Mouse (Mus musculus) CH12.LX (cell line): ENCODE measurements around the gene Hsd17b7. TPM values are rescaled to one million over a fixed set of nuclear protein-coding genes. Genes with fewer than 3 reads are reported as not detected.

ENCODE experiments used
- DNase-seq: peaks from one replicate; pipeline ENCODE4 v3.0.0-alpha.2; 2013; ENCODE audit errors: extremely low read depth
- H3K27ac ChIP-seq: 2 replicates; pipeline ENCODE4 v1.5.1; 2012; ENCODE audit warnings: low read depth, mild to moderate bottlenecking, control low read depth, moderate library complexity; ENCODE audit not compliant: insufficient read depth
- H3K27me3 ChIP-seq: replicated peaks from 2 replicates; pipeline ENCODE3; 2012; ENCODE audit warnings: inconsistent platforms
- H3K36me3 ChIP-seq, 2 experiments: replicated peaks in 1 of 2; 2 replicates each; pipeline versions ENCODE3 to v1.6.1; 2012; ENCODE audit warnings: inconsistent platforms in 1 of 2, low read length in 1 of 2, mild to moderate bottlenecking in 1 of 2, mixed read lengths in 1 of 2, moderate library complexity in 1 of 2; ENCODE audit not compliant: control insufficient read depth in 1 of 2, insufficient read depth in 1 of 2
- H3K4me1 ChIP-seq, 2 experiments: 2 replicates each; pipeline ENCODE4 v1.6.1; 2012; ENCODE audit warnings: inconsistent platforms in 1 of 2, moderate library complexity in 1 of 2; ENCODE audit not compliant: insufficient read depth in 2 of 2, control insufficient read depth in 1 of 2
- H3K4me2 ChIP-seq: 2 replicates; pipeline ENCODE4 v1.6.1; 2012; ENCODE audit warnings: low read depth, mild to moderate bottlenecking, control low read depth; ENCODE audit not compliant: poor library complexity, insufficient read depth, severe bottlenecking
- H3K4me3 ChIP-seq, 3 experiments: fragments of 150-350 bp in 1 of 3; sonication (generic) in 1 of 3; replicated peaks in 1 of 3; 2 replicates each; pipeline versions ENCODE3 to v1.5.1; 2011 to 2012; ENCODE audit warnings: low read depth in 2 of 3, low read length in 2 of 3, mild to moderate bottlenecking in 2 of 3, moderate library complexity in 2 of 3, control low read depth in 1 of 3, improper control_type of control experiment in 1 of 3, inconsistent platforms in 1 of 3, mixed read lengths in 1 of 3; ENCODE audit not compliant: poor library complexity in 1 of 3
- H3K79me2 ChIP-seq: replicated peaks from 2 replicates; pipeline ENCODE4 v1.6.1; 2012; ENCODE audit warnings: mild to moderate bottlenecking, moderate library complexity; ENCODE audit not compliant: control insufficient read depth, poor library complexity, insufficient read depth, severe bottlenecking; ENCODE audit errors: extremely low read depth
- H3K9ac ChIP-seq: 2 replicates; pipeline ENCODE4 v1.6.1; 2012; ENCODE audit warnings: low read depth, mild to moderate bottlenecking, control low read depth, moderate library complexity; ENCODE audit not compliant: insufficient read depth
- H3K9me3 ChIP-seq: replicated peaks from 2 replicates; pipeline ENCODE3; 2012; ENCODE audit warnings: low read length, inconsistent platforms, mixed read lengths
- BHLHE40 ChIP-seq: IDR thresholded peaks from 2 replicates; pipeline ENCODE4 v1.6.1; 2011; ENCODE audit warnings: mild to moderate bottlenecking, low read depth, low read length, improper control_type of control experiment
- CHD1 ChIP-seq: IDR thresholded peaks from 2 replicates; pipeline ENCODE4 v1.6.1; 2012; ENCODE audit warnings: low read depth, low read length, improper control_type of control experiment, inconsistent platforms
- CHD2 ChIP-seq: IDR thresholded peaks from 2 replicates; pipeline ENCODE4 v1.6.1; 2011; ENCODE audit warnings: low read length, improper control_type of control experiment
- CTCF ChIP-seq, 2 experiments: IDR thresholded peaks in 1 of 2; conservative IDR thresholded peaks in 1 of 2; 2 replicates each; pipeline ENCODE4 v1.5.1; 2011 to 2012; ENCODE audit warnings: low read depth in 2 of 2, low read length in 2 of 2, improper control_type of control experiment in 1 of 2, inconsistent platforms in 1 of 2, mild to moderate bottlenecking in 1 of 2, moderate library complexity in 1 of 2
- E2F4 ChIP-seq: IDR thresholded peaks from 2 replicates; pipeline ENCODE4 v1.6.1; 2011; ENCODE audit warnings: low read depth, low read length, improper control_type of control experiment; ENCODE audit not compliant: insufficient replicate concordance
- ELF1 ChIP-seq: IDR thresholded peaks from 2 replicates; pipeline ENCODE4 v1.6.1; 2014; ENCODE audit warnings: low read depth, mild to moderate bottlenecking, inconsistent platforms, low read length, improper control_type of control experiment
- EP300 ChIP-seq: IDR thresholded peaks from 2 replicates; pipeline ENCODE4 v1.6.1; 2011; ENCODE audit warnings: low read length, improper control_type of control experiment
- GABPA ChIP-seq: IDR thresholded peaks from 2 replicates; pipeline ENCODE4 v1.6.1; 2012; ENCODE audit warnings: low read depth, low read length, improper control_type of control experiment, inconsistent platforms; ENCODE audit not compliant: insufficient replicate concordance
- IRF4 ChIP-seq: IDR thresholded peaks from 2 replicates; pipeline ENCODE4 v1.6.1; 2014; ENCODE audit warnings: low read depth, mild to moderate bottlenecking, inconsistent platforms, low read length, improper control_type of control experiment
- JUN ChIP-seq: IDR thresholded peaks from 2 replicates; pipeline ENCODE4 v1.6.1; 2011; ENCODE audit warnings: low read depth, mild to moderate bottlenecking, low read length, improper control_type of control experiment, moderate library complexity; ENCODE audit not compliant: insufficient read depth
- JUND ChIP-seq: conservative IDR thresholded peaks from 2 replicates; pipeline ENCODE4 v1.6.1; 2011; ENCODE audit warnings: low read depth, low read length, improper control_type of control experiment
- KAT2A ChIP-seq: IDR thresholded peaks from 2 replicates; pipeline ENCODE4 v1.6.1; 2012; ENCODE audit warnings: low read length, improper control_type of control experiment, inconsistent platforms; ENCODE audit not compliant: insufficient replicate concordance
- MAFK ChIP-seq: IDR thresholded peaks from 2 replicates; pipeline ENCODE4 v1.6.1; 2011; ENCODE audit warnings: low read length, improper control_type of control experiment; ENCODE audit not compliant: insufficient replicate concordance
- MAX ChIP-seq: IDR thresholded peaks from 2 replicates; pipeline ENCODE4 v1.6.1; 2011; ENCODE audit warnings: low read length, improper control_type of control experiment
- MAZ ChIP-seq: IDR thresholded peaks from 2 replicates; pipeline ENCODE4 v1.6.1; 2012; ENCODE audit warnings: low read depth, mild to moderate bottlenecking, inconsistent platforms, low read length, improper control_type of control experiment, moderate library complexity
- MEF2A ChIP-seq: IDR thresholded peaks from 2 replicates; pipeline ENCODE4 v1.6.1; 2014; ENCODE audit warnings: low read depth, mild to moderate bottlenecking, inconsistent platforms, low read length, improper control_type of control experiment, borderline replicate concordance
- MXI1 ChIP-seq: IDR thresholded peaks from 2 replicates; pipeline ENCODE4 v1.6.1; 2011; ENCODE audit warnings: mild to moderate bottlenecking, low read depth, low read length, improper control_type of control experiment
- MYC ChIP-seq: IDR thresholded peaks from 2 replicates; pipeline ENCODE4 v1.6.1; 2011; ENCODE audit warnings: low read depth, mild to moderate bottlenecking, improper control_type of control experiment, low read length
- NELFE ChIP-seq: IDR thresholded peaks from 2 replicates; pipeline ENCODE4 v1.6.1; 2011; ENCODE audit warnings: low read depth, low read length, improper control_type of control experiment
- NRF1 ChIP-seq: IDR thresholded peaks from 2 replicates; pipeline ENCODE4 v1.6.1; 2014; ENCODE audit warnings: low read depth, mild to moderate bottlenecking, inconsistent platforms, low read length, improper control_type of control experiment, moderate library complexity
- PAX5 ChIP-seq: IDR thresholded peaks from 2 replicates; pipeline ENCODE4 v1.6.1; 2012; ENCODE audit warnings: low read length, inconsistent platforms, mixed read lengths
- POLR2AphosphoS2 ChIP-seq: IDR thresholded peaks from 2 replicates; pipeline ENCODE4 v1.6.1; 2011; ENCODE audit warnings: low read depth, low read length, improper control_type of control experiment
- RAD21 ChIP-seq: IDR thresholded peaks from 2 replicates; pipeline ENCODE4 v1.6.1; 2011; ENCODE audit warnings: low read depth, mild to moderate bottlenecking, low read length, improper control_type of control experiment, moderate library complexity
- RCOR1 ChIP-seq: conservative IDR thresholded peaks from 2 replicates; pipeline ENCODE4 v1.6.1; 2012; ENCODE audit warnings: low read depth, mild to moderate bottlenecking, inconsistent platforms, low read length, improper control_type of control experiment
- SIN3A ChIP-seq: IDR thresholded peaks from 2 replicates; pipeline ENCODE4 v1.6.1; 2012; ENCODE audit warnings: low read length, improper control_type of control experiment, inconsistent platforms
- SMC3 ChIP-seq: IDR thresholded peaks from 2 replicates; pipeline ENCODE4 v1.6.1; 2011; ENCODE audit warnings: low read depth, low read length, improper control_type of control experiment
- TBP ChIP-seq: conservative IDR thresholded peaks from 2 replicates; pipeline ENCODE4 v1.6.1; 2011; ENCODE audit warnings: low read depth, low read length, improper control_type of control experiment
- TCF12 ChIP-seq: IDR thresholded peaks from 2 replicates; pipeline ENCODE4 v1.6.1; 2014; ENCODE audit warnings: low read depth, mild to moderate bottlenecking, inconsistent platforms, low read length, improper control_type of control experiment
- UBTF ChIP-seq: IDR thresholded peaks from 2 replicates; pipeline ENCODE4 v1.6.1; 2012; ENCODE audit warnings: low read depth, mild to moderate bottlenecking, inconsistent platforms, low read length, improper control_type of control experiment, moderate library complexity
- USF1 ChIP-seq: IDR thresholded peaks from 2 replicates; pipeline ENCODE4 v1.6.1; 2014; ENCODE audit warnings: low read depth, mild to moderate bottlenecking, inconsistent platforms, low read length, improper control_type of control experiment
- ZMIZ1 ChIP-seq: IDR thresholded peaks from 2 replicates; pipeline ENCODE4 v1.6.1; 2012; ENCODE audit warnings: low read depth, mild to moderate bottlenecking, inconsistent platforms, low read length, improper control_type of control experiment
- ZNF384 ChIP-seq: IDR thresholded peaks from 2 replicates; pipeline ENCODE4 v1.6.1; 2012; ENCODE audit warnings: low read depth, low read length, improper control_type of control experiment, inconsistent platforms
- dilution Hi-C: fragments of 300-500 bp; cut with MboI; formaldehyde crosslinking; loops from 2 replicates; pipeline ENCODE4 v1.14.3; 2020; ENCODE audit warnings: low sequenced_read_pairs; ENCODE audit not compliant: extremely low pct_unique_long_range_greater_than_20kb, extremely low pct_ligation_motif_present
- in situ Hi-C: fragments of 300-500 bp; cut with MboI; formaldehyde crosslinking; loops from 3 replicates; pipeline ENCODE4 v1.14.3; 2019; ENCODE audit warnings: low sequenced_read_pairs, low pct_ligation_motif_present, low pct_unique_long_range_greater_than_20kb, mixed read lengths
- polyA plus RNA-seq: library from polyadenylated mRNA; unstranded; fragments of >175 nt; gene quantifications from 2 replicates; pipeline ENCODE4 v1.2.1, GENCODE M21; 2012; ENCODE audit warnings: low read depth; ENCODE audit not compliant: insufficient read length
- total RNA-seq, 2 experiments: library from RNA; depleted of rRNA; stranded (reverse); fragments of 300-350 nt in 1 of 2; fragments of >200 nt in 1 of 2; gene quantifications; 2 replicates each; pipeline ENCODE4 v1.2.3; 2012 to 2014

Gene Hsd17b7
- total and polyA plus RNA-seq, 3 experiments, result 7.5 to 29.7 (median 13.9) TPM

DNA sequence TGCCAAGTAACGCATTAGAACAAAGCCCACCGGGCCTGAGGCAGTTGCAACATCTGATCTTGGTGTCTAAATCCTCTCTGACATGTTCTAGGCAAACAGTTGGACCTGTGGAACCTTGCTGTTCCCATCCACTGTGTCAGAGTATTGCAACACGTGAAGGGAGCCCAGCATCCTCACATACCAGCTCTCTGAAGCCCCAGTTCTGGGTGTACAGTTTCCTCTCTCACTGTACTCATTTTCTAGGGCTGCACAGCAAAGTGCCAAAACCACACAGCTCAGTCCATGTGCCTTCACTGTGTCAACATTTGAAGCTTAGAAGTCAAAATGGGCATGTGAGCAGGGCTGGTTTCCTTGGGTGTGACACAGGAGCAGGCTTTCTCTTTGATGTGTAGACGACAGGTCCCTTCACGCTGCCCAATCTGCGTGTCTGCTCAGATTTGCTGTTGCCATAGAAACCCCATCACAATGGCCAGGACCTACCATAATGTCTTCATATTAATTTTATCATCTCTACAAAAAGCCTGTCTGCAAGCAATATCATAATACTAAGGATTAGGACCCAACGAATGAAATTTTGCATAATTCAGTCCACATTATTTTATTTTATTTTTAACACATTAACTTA, 36.8 kb downstream of the Hsd17b7 start:
- DNase-seq, result no peak
- Histone ChIP-seq H3K79me2 (no peaks in the 10 kb centered on the region), H3K36me3 (no peaks in the 10 kb centered on the region), H3K27me3 (peaks cover 11% of the 10 kb centered on the region), H3K4me3 (no peak overlapping the region), H3K9me3 (no peaks in the 10 kb centered on the region), H3K4me1 (peaks cover 0 to 9% of the 10 kb centered on the region in 2 experiments; a peak in 2 of 4 replicates), H3K4me2 (no peak overlapping the region), H3K9ac (no peak overlapping the region), H3K27ac (no peak overlapping the region)
- TF ChIP-seq ZMIZ1 (no peak), ELF1 (no peak), SMC3 (no peak), KAT2A (no peak), CHD1 (no peak), PAX5 (no peak), GABPA (no peak), RAD21 (no peak), SIN3A (no peak), TBP (no peak), MYC (no peak), BHLHE40 (no peak), MAFK (no peak), MEF2A (no peak), NRF1 (no peak), ZNF384 (no peak), USF1 (no peak), MAZ (no peak), RCOR1 (no peak)
- in situ Hi-C loops (no loop called here), dilution Hi-C loops (no loop called here)

- Histone ChIP-seq H3K4me3 (no peak overlapping the region), H3K4me2 (no peak overlapping the region), H3K36me3 (no peaks in the 10 kb centered on the region), H3K27me3 (peaks cover 11% of the 10 kb centered on the region), H3K9ac (no peak overlapping the region), H3K9me3 (no peaks in the 10 kb centered on the region), H3K79me2 (no peaks in the 10 kb centered on the region), H3K27ac (no peak overlapping the region), H3K4me1 (peaks cover 0 to 13% of the 10 kb centered on the region in 2 experiments; a peak in 2 of 4 replicates)
- no peak for DNase-seq
- dilution Hi-C loops, result no loop called here
- in situ Hi-C loops, result no loop called here
- no peak for TF ChIP-seq MAFK
- peak; percentile 85 for TF ChIP-seq EP300
- peak; percentile 37; the same call in 1 of the 2 replicates for TF ChIP-seq JUN
- TF ChIP-seq NRF1, result no peak
- TF ChIP-seq E2F4, result no peak
- TF ChIP-seq UBTF, result no peak
- TF ChIP-seq ZNF384, result no peak
- TF ChIP-seq TCF12, result no peak
- no peak for TF ChIP-seq POLR2AphosphoS2
- no peak for TF ChIP-seq CHD2
- peak; percentile 54; the same call in 1 of the 2 replicates for TF ChIP-seq JUND
- TF ChIP-seq BHLHE40, result no peak
- no peak for TF ChIP-seq MAX
- TF ChIP-seq MXI1, result no peak
- no peak for TF ChIP-seq CTCF (conservative IDR thresholded peaks at IDR 0.05 in 1 of 2, IDR thresholded peaks at IDR 0.05 in 1 of 2; ENCODE audit: low read depth in 2 of 2, low read length in 2 of 2)
- TF ChIP-seq NELFE, result no peak
- no peak for TF ChIP-seq RCOR1
- TF ChIP-seq IRF4, result peak; percentile 77
- no peak for TF ChIP-seq KAT2A
These were observed 37.3 kb downstream of the Hsd17b7 start for GRCm38 (mm10) chr1:169931698-169932097.
